Mouse (Mus musculus) MEL (cell line): ENCODE data around the gene 2410004P03Rik. TPM values are rescaled to one million over a fixed set of nuclear protein-coding genes. Genes with fewer than 3 reads are reported as not detected.

Experiments used
- DNase-seq: peaks from one replicate; pipeline ENCODE4 v3.0.0; 2011; ENCODE audit warnings: low read depth, low spot score
- H3K27ac ChIP-seq: 2 replicates; pipeline ENCODE4 v1.5.1; 2012; ENCODE audit warnings: low read depth, mild to moderate bottlenecking, control low read depth, low read length, moderate library complexity; ENCODE audit not compliant: control insufficient read depth
- H3K27me3 ChIP-seq, 2 experiments: fragments of 150-350 bp in 1 of 2; sonication (generic) in 1 of 2; 2 replicates each; pipeline ENCODE4 v1.6.1; 2012; ENCODE audit warnings: low read length in 2 of 2, mild to moderate bottlenecking in 2 of 2, improper control_type of control experiment in 1 of 2, moderate library complexity in 1 of 2; ENCODE audit not compliant: insufficient read depth in 2 of 2, control insufficient read depth in 1 of 2
- H3K36me3 ChIP-seq, 2 experiments: 2 replicates each; pipeline ENCODE4 v1.6.1; 2012 to 2014; ENCODE audit warnings: low read length in 2 of 2, improper control_type of control experiment in 1 of 2, inconsistent platforms in 1 of 2, mild to moderate bottlenecking in 1 of 2; ENCODE audit not compliant: insufficient read depth in 2 of 2, control insufficient read depth in 1 of 2
- H3K4me1 ChIP-seq, 2 experiments: fragments of 150-350 bp in 1 of 2; sonication (generic) in 1 of 2; 2 replicates each; pipeline ENCODE4 v1.6.1; 2012; ENCODE audit warnings: low read length in 2 of 2, improper control_type of control experiment in 1 of 2, mild to moderate bottlenecking in 1 of 2; ENCODE audit not compliant: insufficient read depth in 2 of 2, control insufficient read depth in 1 of 2
- H3K4me3 ChIP-seq, 2 experiments: fragments of 150-350 bp in 1 of 2; sonication (generic) in 1 of 2; 2 replicates each; pipeline ENCODE4 v1.5.1; 2012; ENCODE audit warnings: low read depth in 2 of 2, low read length in 2 of 2, mild to moderate bottlenecking in 2 of 2, moderate library complexity in 2 of 2, control low read depth in 1 of 2, improper control_type of control experiment in 1 of 2; ENCODE audit not compliant: control insufficient read depth in 1 of 2, insufficient read depth in 1 of 2
- H3K79me2 ChIP-seq: 2 replicates; pipeline ENCODE4 v1.6.1; 2012; ENCODE audit warnings: mild to moderate bottlenecking, low read length, moderate library complexity; ENCODE audit not compliant: control insufficient read depth, poor library complexity, insufficient read depth
- H3K9ac ChIP-seq: 2 replicates; pipeline ENCODE4 v1.6.1; 2012; ENCODE audit warnings: low read depth, mild to moderate bottlenecking, control low read depth, low read length, moderate library complexity; ENCODE audit not compliant: control insufficient read depth, poor library complexity, severe bottlenecking
- H3K9me3 ChIP-seq: fragments of 150-350 bp; sonication (generic); replicated peaks from 2 replicates; pipeline ENCODE4 v1.6.1; 2012; ENCODE audit warnings: mild to moderate bottlenecking, low read length, improper control_type of control experiment, moderate library complexity; ENCODE audit not compliant: insufficient read depth
- BHLHE40 ChIP-seq: IDR thresholded peaks from 2 replicates; pipeline ENCODE4 v1.6.1; 2012; ENCODE audit warnings: low read depth, mild to moderate bottlenecking, inconsistent platforms, low read length, improper control_type of control experiment, borderline replicate concordance
- CHD1 ChIP-seq: IDR thresholded peaks from 2 replicates; pipeline ENCODE4 v1.6.1; 2012; ENCODE audit warnings: low read depth, mild to moderate bottlenecking, inconsistent platforms, low read length, improper control_type of control experiment
- CHD2 ChIP-seq: IDR thresholded peaks from 2 replicates; pipeline ENCODE4 v1.6.1; 2011; ENCODE audit warnings: low read length, improper control_type of control experiment
- ELF1 ChIP-seq: IDR thresholded peaks from 2 replicates; pipeline ENCODE4 v1.6.1; 2014; ENCODE audit warnings: low read depth, mild to moderate bottlenecking, inconsistent platforms, low read length, improper control_type of control experiment, moderate library complexity
- EP300 ChIP-seq, 2 experiments: IDR thresholded peaks; 2 replicates each; pipeline ENCODE4 v1.6.1; 2011; ENCODE audit warnings: improper control_type of control experiment in 2 of 2, low read length in 2 of 2, low read depth in 1 of 2, mild to moderate bottlenecking in 1 of 2
- GABPA ChIP-seq: IDR thresholded peaks from 2 replicates; pipeline ENCODE4 v1.6.1; 2012; ENCODE audit warnings: low read depth, mild to moderate bottlenecking, inconsistent platforms, low read length, improper control_type of control experiment, moderate library complexity
- GATA1 ChIP-seq: IDR thresholded peaks from 2 replicates; pipeline ENCODE4 v1.6.1; 2011; ENCODE audit warnings: low read depth, low read length, improper control_type of control experiment
- MAX ChIP-seq: IDR thresholded peaks from 2 replicates; pipeline ENCODE4 v1.6.1; 2011; ENCODE audit warnings: low read length, improper control_type of control experiment
- MAZ ChIP-seq: IDR thresholded peaks from 2 replicates; pipeline ENCODE4 v1.6.1; 2012; ENCODE audit warnings: low read depth, mild to moderate bottlenecking, inconsistent platforms, low read length, improper control_type of control experiment
- MEF2A ChIP-seq: IDR thresholded peaks from 2 replicates; pipeline ENCODE4 v1.6.1; 2014; ENCODE audit warnings: low read depth, mild to moderate bottlenecking, inconsistent platforms, low read length, improper control_type of control experiment; ENCODE audit not compliant: poor library complexity, insufficient replicate concordance, severe bottlenecking; ENCODE audit errors: extremely low read depth
- NRF1 ChIP-seq: IDR thresholded peaks from 2 replicates; pipeline ENCODE4 v1.6.1; 2014; ENCODE audit warnings: low read depth, mild to moderate bottlenecking, inconsistent platforms, low read length, improper control_type of control experiment, moderate library complexity; ENCODE audit not compliant: poor library complexity, insufficient read depth, severe bottlenecking
- POLR2A ChIP-seq, 2 experiments: IDR thresholded peaks; 2 replicates each; pipeline ENCODE4 v1.6.1; 2011 to 2012; ENCODE audit warnings: low read length in 2 of 2, mild to moderate bottlenecking in 2 of 2, control low read depth in 1 of 2, improper control_type of control experiment in 1 of 2, low read depth in 1 of 2, moderate library complexity in 1 of 2; ENCODE audit not compliant: control insufficient read depth in 1 of 2, insufficient read depth in 1 of 2, poor library complexity in 1 of 2
- POLR2AphosphoS2 ChIP-seq: IDR thresholded peaks from 2 replicates; pipeline ENCODE4 v1.6.1; 2011; ENCODE audit warnings: low read length, improper control_type of control experiment
- POLR2AphosphoS5 ChIP-seq: IDR thresholded peaks from 2 replicates; pipeline ENCODE4 v1.6.1; 2012; ENCODE audit warnings: low read depth, borderline replicate concordance, mild to moderate bottlenecking, inconsistent platforms, low read length, moderate library complexity, mixed read lengths
- RAD21 ChIP-seq: IDR thresholded peaks from 2 replicates; pipeline ENCODE4 v1.6.1; 2011; ENCODE audit warnings: mild to moderate bottlenecking, low read depth, low read length, improper control_type of control experiment
- RCOR1 ChIP-seq: IDR thresholded peaks from 2 replicates; pipeline ENCODE4 v1.6.1; 2012; ENCODE audit warnings: low read depth, mild to moderate bottlenecking, inconsistent platforms, low read length, improper control_type of control experiment
- TAL1 ChIP-seq: IDR thresholded peaks from 2 replicates; pipeline ENCODE4 v1.6.1; 2012; ENCODE audit warnings: mild to moderate bottlenecking, inconsistent platforms, low read length, moderate library complexity, mixed read lengths
- TCF12 ChIP-seq: IDR thresholded peaks from 2 replicates; pipeline ENCODE4 v1.6.1; 2014; ENCODE audit warnings: low read depth, mild to moderate bottlenecking, inconsistent platforms, low read length, improper control_type of control experiment, moderate library complexity
- USF1 ChIP-seq: IDR thresholded peaks from 2 replicates; pipeline ENCODE4 v1.6.1; 2014; ENCODE audit warnings: low read depth, mild to moderate bottlenecking, inconsistent platforms, low read length, improper control_type of control experiment, moderate library complexity
- ZC3H11A ChIP-seq: IDR thresholded peaks from 2 replicates; pipeline ENCODE4 v1.6.1; 2012; ENCODE audit warnings: low read depth, mild to moderate bottlenecking, inconsistent platforms, low read length, improper control_type of control experiment
- ZMIZ1 ChIP-seq: IDR thresholded peaks from 2 replicates; pipeline ENCODE4 v1.6.1; 2012; ENCODE audit warnings: low read depth, mild to moderate bottlenecking, inconsistent platforms, low read length, improper control_type of control experiment, moderate library complexity
- ZNF384 ChIP-seq: IDR thresholded peaks from 2 replicates; pipeline ENCODE4 v1.6.1; 2012; ENCODE audit warnings: low read depth, mild to moderate bottlenecking, inconsistent platforms, low read length, improper control_type of control experiment
- polyA plus RNA-seq, 2 experiments: library from polyadenylated mRNA; stranded (reverse) in 1 of 2; unstranded in 1 of 2; fragments of >175 nt in 1 of 2; fragments of >200 nt in 1 of 2; gene quantifications; 2 replicates each; pipeline versions ENCODE4 v1.2.1 to v1.2.4; 2012; ENCODE audit warnings: low replicate concordance in 2 of 2, low read depth in 1 of 2; ENCODE audit not compliant: insufficient read length in 2 of 2, insufficient read depth in 1 of 2, missing spikeins in 1 of 2
- total RNA-seq: library from RNA; depleted of rRNA; stranded (reverse); fragments of 300-350 nt; gene quantifications from 2 replicates; pipeline ENCODE4 v1.2.3, GENCODE M21; 2012

Gene 2410004P03Rik
- total and polyA plus RNA-seq, 3 experiments = 0.03 TPM; not detected in 2

DNA sequence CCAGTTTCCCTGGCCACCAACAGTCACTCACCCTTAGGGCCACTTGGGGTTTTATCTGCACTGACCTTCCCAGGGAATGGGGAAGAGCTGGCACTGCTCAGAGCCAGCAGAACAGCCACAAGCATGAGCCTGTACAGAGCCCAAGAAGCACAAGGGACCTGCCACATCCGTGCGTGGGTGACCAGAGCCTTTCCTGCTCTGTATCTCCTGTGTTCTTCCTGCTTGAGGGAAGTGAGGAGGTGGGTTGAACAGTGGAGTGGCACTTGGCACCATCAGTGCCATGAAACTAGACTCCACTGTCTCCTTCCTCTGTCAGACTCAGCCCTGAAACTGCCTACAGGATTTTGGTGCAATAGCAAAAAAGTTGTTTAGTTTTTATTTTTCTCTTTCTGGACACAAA, 41.1 kb upstream of the 2410004P03Rik start:
- no peak overlapping the region for H3K27ac ChIP-seq
- H3K4me1 ChIP-seq = no peaks in the 10 kb centered on the region
- no peak for DNase-seq
- H3K27me3 ChIP-seq = no peaks in the 10 kb centered on the region
- H3K9ac ChIP-seq = no peak overlapping the region
- no peaks in the 10 kb centered on the region for H3K9me3 ChIP-seq
- H3K4me3 ChIP-seq = no peak overlapping the region
- TF ChIP-seq ZC3H11A = no peak
- TF ChIP-seq GABPA = no peak
- no peak for TF ChIP-seq POLR2AphosphoS5
- no peak for TF ChIP-seq USF1
- no peak for TF ChIP-seq ELF1
- H3K79me2 ChIP-seq = no peaks in the 10 kb centered on the region
- H3K36me3 ChIP-seq = no peaks in the 10 kb centered on the region

DNA sequence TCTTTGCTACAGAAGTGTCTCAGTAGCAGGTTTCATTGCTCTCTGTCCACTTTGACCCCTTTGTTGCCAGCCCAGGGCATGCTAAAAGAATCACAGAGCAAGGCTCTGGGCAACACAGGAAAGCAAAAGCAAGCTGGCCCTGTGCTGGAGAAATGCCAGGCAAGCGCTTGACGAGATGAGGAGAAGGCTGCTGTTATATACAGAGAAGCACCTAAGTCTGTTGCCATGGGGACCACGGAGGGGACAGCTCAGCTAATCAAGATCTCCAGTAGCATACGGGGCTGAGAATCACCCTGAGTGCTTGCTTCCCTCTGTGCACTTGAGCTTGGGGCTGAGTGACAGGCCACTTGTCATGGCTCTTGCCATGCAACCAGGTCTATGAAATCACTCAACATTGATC, 39.5 kb upstream of the 2410004P03Rik start:
- Histone ChIP-seq H3K4me1 (no peaks in the 10 kb centered on the region), H3K27me3 (no peaks in the 10 kb centered on the region), H3K27ac (no peak overlapping the region), H3K9ac (no peak overlapping the region), H3K79me2 (no peaks in the 10 kb centered on the region), H3K4me3 (no peak overlapping the region), H3K36me3 (no peaks in the 10 kb centered on the region), H3K9me3 (no peaks in the 10 kb centered on the region)
- peak; percentile 18 for DNase-seq
- TF ChIP-seq POLR2A (IDR thresholded peaks at IDR 0.05; ENCODE audit: control insufficient read depth in 1 of 2, insufficient read depth in 1 of 2, low read depth in 1 of 2, low read length in 2 of 2, poor library complexity in 1 of 2) (no peak), NRF1 (no peak), RCOR1 (no peak), RAD21 (no peak), CHD2 (no peak), CHD1 (no peak), MAZ (no peak), ZMIZ1 (no peak), POLR2AphosphoS2 (no peak), BHLHE40 (no peak), TAL1 (no peak), EP300 (IDR thresholded peaks at IDR 0.05; ENCODE audit: low read depth in 1 of 2, low read length in 2 of 2) (no peak), GABPA (no peak), GATA1 (no peak), TCF12 (no peak), MAX (no peak), USF1 (no peak), ZNF384 (no peak), MEF2A (no peak)
